Mouse (Mus musculus) intestine, postnatal 0 days (tissue): ENCODE measurements at regions not wholly inside any gene's neighbourhood (a gene's known extent, or its start where the extent isn't known, plus 50 kb on each side); places are given as distances from the start of the nearest gene placed in this dataset.
"Not testable (repeated sequence)": the region's sequence is repeated elsewhere in the genome, so short reads cannot be mapped to it uniquely, and the experiment has no call there.

Source experiments
- ATAC-seq: fragments of 200-750 bp; cut with Nextera tagmentation; 2 replicates; pipeline ENCODE4 v1.8.0; 2017; ENCODE audit warnings: mild to moderate bottlenecking, moderate TSS enrichment, moderate library complexity
- H3K27ac ChIP-seq: fragments of 300-500 bp; sonication (generic); 2 replicates; pipeline ENCODE4 v1.5.1; 2014; ENCODE audit warnings: mild to moderate bottlenecking, low read depth, low read length, moderate library complexity
- H3K27me3 ChIP-seq: fragments of 300-500 bp; sonication (generic); replicated peaks from 2 replicates; pipeline ENCODE4 v1.6.1; 2014; ENCODE audit warnings: low read length, mixed read lengths; ENCODE audit not compliant: control insufficient read depth, insufficient read depth
- H3K36me3 ChIP-seq: fragments of 300-500 bp; sonication (generic); 2 replicates; pipeline ENCODE4 v1.6.1; 2014; ENCODE audit warnings: mild to moderate bottlenecking, moderate library complexity; ENCODE audit not compliant: control insufficient read depth, insufficient read depth
- H3K4me1 ChIP-seq: fragments of 300-500 bp; sonication (generic); replicated peaks from 2 replicates; pipeline ENCODE4 v1.6.1; 2014; ENCODE audit warnings: antibody characterized with exemption, low read length, mixed read lengths; ENCODE audit not compliant: control insufficient read depth, insufficient read depth
- H3K4me2 ChIP-seq: fragments of 300-500 bp; sonication (generic); replicated peaks from 2 replicates; pipeline ENCODE4 v1.6.1; 2014; ENCODE audit warnings: low read depth, mild to moderate bottlenecking, moderate library complexity
- H3K4me3 ChIP-seq: fragments of 300-500 bp; sonication (generic); 2 replicates; pipeline ENCODE4 v1.5.1; 2014; ENCODE audit warnings: low read depth, low read length
- H3K9ac ChIP-seq: fragments of 300-500 bp; sonication (generic); 2 replicates; pipeline ENCODE4 v1.6.1; 2014; ENCODE audit warnings: mild to moderate bottlenecking, low read depth, low read length
- H3K9me3 ChIP-seq: fragments of 300-500 bp; sonication (generic); 2 replicates; pipeline ENCODE4 v1.6.1; 2016; ENCODE audit warnings: mixed run types; ENCODE audit not compliant: control insufficient read depth
- CTCF ChIP-seq: sonication (generic); IDR thresholded peaks from 2 replicates; pipeline ENCODE4 v1.5.1; 2016; ENCODE audit warnings: low read depth, mild to moderate bottlenecking, control low read depth, antibody characterized with exemption, moderate library complexity
- WGBS: fragments of 180-500 bp; shearing (Covaris S2); extraction: QIAGEN DNeasy Blood & Tissue Kit; methylation state at CpG from one replicate; pipeline ENCODE4 v1.1.7; 2014; 5-methylcytosine and 5-hydroxymethylcytosine counted together

DNA sequence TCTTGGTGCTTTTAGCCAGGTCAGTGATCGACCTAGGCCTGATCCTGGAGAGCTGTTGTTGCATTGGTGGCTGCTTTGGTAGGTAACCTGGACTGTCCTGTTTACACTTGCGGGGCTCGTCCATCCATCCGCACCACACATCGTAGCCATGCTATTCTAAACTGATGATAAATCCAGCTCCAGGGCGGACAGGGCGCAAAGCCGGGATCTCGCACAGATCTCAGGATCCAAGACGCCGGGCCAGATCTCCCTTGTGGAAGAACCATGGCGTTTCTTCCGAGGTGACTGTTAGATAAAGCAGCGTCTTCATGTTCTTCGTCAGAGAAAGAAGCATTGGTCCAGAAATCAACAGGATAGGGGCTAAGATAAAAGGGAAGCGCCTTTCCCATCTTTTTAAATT lies 115.6 kb downstream of the Sec16b start:
- ATAC-seq, H3K4me1 ChIP-seq, H3K36me3 ChIP-seq, H3K27me3 ChIP-seq, H3K4me2 ChIP-seq, H3K4me3 ChIP-seq, H3K27ac ChIP-seq, H3K9ac ChIP-seq, H3K9me3 ChIP-seq: not testable (repeated sequence)
- WGBS = 73% methylated on average over 16 of the region's 16 CpGs

DNA sequence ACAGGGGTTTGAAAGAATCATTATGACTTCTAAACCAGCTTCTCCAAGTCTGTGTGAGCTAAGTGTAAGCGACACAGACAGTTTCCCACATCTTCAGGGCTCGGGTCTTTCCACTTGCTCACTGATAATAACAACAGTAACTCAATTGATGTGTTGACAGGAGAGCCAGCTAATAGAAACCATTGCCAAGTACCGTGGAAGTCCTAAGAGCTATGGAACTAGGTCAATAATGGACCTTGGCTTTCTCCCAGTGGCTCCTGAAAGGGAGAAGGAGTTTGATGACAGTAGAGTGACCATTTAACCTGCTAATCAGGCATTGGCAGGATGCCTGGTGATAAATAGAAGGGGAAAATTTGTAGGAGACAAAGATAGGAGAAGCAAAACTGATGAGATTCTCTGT lies 126.1 kb downstream of the Sec16b start:
- Histone ChIP-seq H3K9ac (no peak overlapping the region), H3K4me3 (no peak overlapping the region), H3K9me3 (no peaks in the 10 kb centered on the region), H3K4me2 (no peak overlapping the region), H3K4me1 (no peaks in the 10 kb centered on the region), H3K27me3 (no peaks in the 10 kb centered on the region), H3K36me3 (no peaks in the 10 kb centered on the region), H3K27ac (no peak overlapping the region)
- no peak for TF ChIP-seq CTCF
- 71% methylated on average over 3 of the region's 3 CpGs for WGBS
- ATAC-seq = no peak

GRCm38 (mm10) chr1:157633470-157633869 lies 126.9 kb downstream of the Sec16b start:
- H3K9me3 ChIP-seq = no peaks in the 10 kb centered on the region
- no peaks in the 10 kb centered on the region for H3K27me3 ChIP-seq
- TF ChIP-seq CTCF = no peak
- H3K9ac ChIP-seq = no peak overlapping the region
- peak; percentile 67 for ATAC-seq
- WGBS = 64% methylated on average over 6 of the region's 6 CpGs
- H3K4me3 ChIP-seq = no peak overlapping the region
- no peaks in the 10 kb centered on the region for H3K4me1 ChIP-seq
- H3K36me3 ChIP-seq = no peaks in the 10 kb centered on the region
- no peak overlapping the region for H3K27ac ChIP-seq
- no peak overlapping the region for H3K4me2 ChIP-seq

DNA sequence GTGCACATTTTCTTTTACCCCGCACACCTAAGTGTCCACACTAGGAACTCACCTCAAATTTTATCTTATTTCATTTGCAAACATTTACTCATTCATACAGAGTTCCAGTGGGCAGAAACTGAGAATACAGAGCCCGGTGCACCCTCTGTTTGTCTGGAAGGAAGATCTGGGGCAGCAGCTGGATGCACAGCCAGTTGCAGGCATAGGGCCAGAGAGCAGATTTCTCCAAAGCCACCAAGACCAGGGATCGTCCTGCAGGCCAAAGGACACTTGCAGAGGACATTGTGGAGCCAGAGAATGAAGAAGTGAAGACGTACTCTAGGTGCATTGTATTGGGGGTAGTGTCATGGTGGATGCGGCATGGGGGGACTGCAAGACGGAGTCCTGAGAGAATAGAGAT lies 129.2 kb downstream of the Sec16b start:
- ATAC-seq = no peak
- Histone ChIP-seq H3K9ac (no peak overlapping the region), H3K4me2 (no peak overlapping the region), H3K36me3 (no peaks in the 10 kb centered on the region), H3K27me3 (no peaks in the 10 kb centered on the region), H3K9me3 (no peaks in the 10 kb centered on the region), H3K4me1 (no peaks in the 10 kb centered on the region), H3K27ac (no peak overlapping the region), H3K4me3 (no peak overlapping the region)
- 84% methylated on average over 6 of the region's 6 CpGs for WGBS
- TF ChIP-seq CTCF = no peak

GRCm38 (mm10) chr1:157643524-157643923 lies 137.0 kb downstream of the Sec16b start:
- H3K4me1 ChIP-seq = no peaks in the 10 kb centered on the region
- ATAC-seq = no peak
- H3K36me3 ChIP-seq = no peaks in the 10 kb centered on the region
- H3K9me3 ChIP-seq = no peaks in the 10 kb centered on the region
- H3K27me3 ChIP-seq = no peaks in the 10 kb centered on the region
- no peak overlapping the region for H3K4me3 ChIP-seq
- no peak for TF ChIP-seq CTCF
- WGBS = 87% methylated on average over 6 of the region's 6 CpGs
- no peak overlapping the region for H3K27ac ChIP-seq
- H3K4me2 ChIP-seq = no peak overlapping the region
- H3K9ac ChIP-seq = no peak overlapping the region

DNA sequence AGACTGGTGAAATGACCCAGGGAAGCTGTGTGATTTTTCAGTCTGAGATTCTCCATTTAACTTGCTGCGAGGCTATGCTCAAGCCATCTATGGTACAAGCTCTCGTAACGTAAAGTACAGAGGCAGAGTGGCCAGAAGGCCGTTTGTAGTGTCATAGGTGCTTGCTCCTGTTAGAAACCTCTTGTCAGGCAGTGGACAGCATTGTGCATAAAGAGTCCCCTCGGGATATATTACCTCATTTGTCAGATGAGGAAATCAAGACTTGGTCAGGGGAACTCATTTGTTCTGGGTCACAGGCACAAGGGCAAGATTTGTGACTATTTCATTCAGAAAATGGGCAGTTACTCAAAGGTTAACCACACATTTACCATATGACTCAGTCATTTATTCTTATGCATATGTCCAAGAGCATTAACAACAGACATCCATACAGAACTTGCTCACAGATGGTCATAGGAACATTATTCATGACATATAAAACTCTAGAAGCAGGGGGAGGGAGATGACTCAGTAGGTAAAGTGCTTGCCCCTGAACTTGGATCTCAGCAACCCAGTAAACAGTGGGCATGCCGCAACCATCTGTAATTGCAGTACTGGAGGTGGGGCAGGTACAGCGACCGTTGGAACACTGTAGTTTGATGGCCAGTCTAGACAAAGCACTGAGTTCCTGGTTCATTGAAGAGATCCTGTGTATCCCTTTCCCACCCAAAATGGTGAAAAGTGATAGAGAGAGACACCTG lies 139.3 kb downstream of the Sec16b start:
- no peak overlapping the region for H3K9ac ChIP-seq
- no peak overlapping the region for H3K4me2 ChIP-seq
- no peak overlapping the region for H3K27ac ChIP-seq
- 77% methylated on average over 8 of the region's 8 CpGs for WGBS
- no peaks in the 10 kb centered on the region for H3K27me3 ChIP-seq
- TF ChIP-seq CTCF = no peak
- ATAC-seq = no peak
- H3K4me3 ChIP-seq = no peak overlapping the region
- H3K9me3 ChIP-seq = no peaks in the 10 kb centered on the region
- no peaks in the 10 kb centered on the region for H3K4me1 ChIP-seq
- no peaks in the 10 kb centered on the region for H3K36me3 ChIP-seq

DNA sequence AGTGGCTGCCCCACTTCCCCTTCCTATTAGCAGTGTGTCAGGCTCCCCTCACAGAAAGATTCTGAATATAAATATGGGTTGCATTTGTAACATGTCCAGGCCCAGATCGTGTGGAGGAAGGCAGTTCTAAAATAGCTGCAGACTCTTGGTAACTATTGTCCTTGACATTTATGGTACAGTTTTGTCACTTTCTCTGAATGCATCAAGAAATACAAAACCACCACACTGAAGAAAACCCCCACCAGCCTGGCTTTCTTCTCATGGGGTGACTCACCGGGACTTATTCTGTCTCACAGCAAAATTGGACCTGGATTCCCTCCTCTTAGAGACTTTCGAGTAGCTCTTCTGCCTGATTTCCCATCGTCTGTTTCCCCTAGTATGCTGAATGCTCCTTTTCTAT lies 148.9 kb downstream of the Sec16b start:
- Histone ChIP-seq H3K27ac (no peak overlapping the region), H3K4me2 (no peak overlapping the region), H3K4me1 (no peaks in the 10 kb centered on the region), H3K4me3 (no peak overlapping the region), H3K27me3 (no peaks in the 10 kb centered on the region), H3K36me3 (no peaks in the 10 kb centered on the region), H3K9ac (no peak overlapping the region), H3K9me3 (no peaks in the 10 kb centered on the region)
- no peak for ATAC-seq
- TF ChIP-seq CTCF = no peak
- 80% methylated on average over 4 of the region's 4 CpGs for WGBS
